Mouse (Mus musculus): Measurements from ENCODE around the gene Usp29.

Gene Usp29

GRCm38 (mm10) chr7:6730241-6730640 lies at the start of gene Usp29, which contains the start of gene Peg3:
TSS of gene Usp29 (plus strand) at chr7:6730578.
TSS of gene Peg3 (minus strand) at chr7:6730431.
- DNase-seq (ENCODE audit: low spot score), result peak; percentile 54

DNA sequence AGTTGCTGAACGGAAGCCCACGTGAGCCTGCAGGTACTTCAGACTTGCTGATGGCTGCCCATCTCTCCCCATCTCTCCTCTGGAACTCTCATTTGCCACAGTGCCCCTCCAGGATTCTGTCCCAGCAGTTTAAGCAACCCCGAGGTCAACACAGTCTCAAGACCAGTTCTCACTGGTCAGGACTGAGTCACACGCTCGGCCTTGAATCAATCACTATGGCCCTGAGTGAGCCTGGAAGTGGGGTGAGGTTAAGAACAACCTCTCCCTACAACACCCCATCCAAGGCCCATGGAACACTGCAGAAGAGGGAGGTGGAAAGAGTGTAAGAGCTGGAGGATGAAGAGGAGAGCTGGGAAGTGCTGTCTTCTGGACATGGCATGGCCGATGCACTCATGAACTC lies 44.9 kb upstream of the Usp29 start:
- no peak for DNase-seq (ENCODE audit: low spot score)

GRCm38 (mm10) chr7:6696241-6697045 lies 33.9 kb upstream of the Usp29 start, which contains the start of gene Zim1:
TSS of gene Zim1 (minus strand) at chr7:6696450.
- DNase-seq (ENCODE audit: low spot score), result no peak

DNA sequence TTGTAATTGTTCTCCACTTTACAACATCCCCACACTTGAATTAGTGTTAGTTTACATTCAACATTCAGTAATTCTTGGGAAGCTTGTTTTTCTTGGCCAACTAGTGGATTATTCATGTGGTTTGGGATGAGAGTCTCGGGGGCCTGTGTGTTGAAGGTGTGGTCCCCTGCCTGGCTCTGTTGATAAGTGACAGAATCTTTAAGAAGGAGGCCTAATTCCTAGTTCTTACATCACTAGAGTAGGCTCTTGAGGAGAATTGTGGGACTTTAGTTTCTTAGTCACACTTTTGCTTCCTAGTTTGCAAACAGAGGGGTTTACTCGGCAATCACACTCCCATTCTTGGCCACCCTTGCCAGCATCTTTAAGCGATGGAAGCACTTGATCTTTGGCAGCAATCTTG lies 31.1 kb upstream of the Usp29 start:
- no peak for DNase-seq (ENCODE audit: low spot score)

DNA sequence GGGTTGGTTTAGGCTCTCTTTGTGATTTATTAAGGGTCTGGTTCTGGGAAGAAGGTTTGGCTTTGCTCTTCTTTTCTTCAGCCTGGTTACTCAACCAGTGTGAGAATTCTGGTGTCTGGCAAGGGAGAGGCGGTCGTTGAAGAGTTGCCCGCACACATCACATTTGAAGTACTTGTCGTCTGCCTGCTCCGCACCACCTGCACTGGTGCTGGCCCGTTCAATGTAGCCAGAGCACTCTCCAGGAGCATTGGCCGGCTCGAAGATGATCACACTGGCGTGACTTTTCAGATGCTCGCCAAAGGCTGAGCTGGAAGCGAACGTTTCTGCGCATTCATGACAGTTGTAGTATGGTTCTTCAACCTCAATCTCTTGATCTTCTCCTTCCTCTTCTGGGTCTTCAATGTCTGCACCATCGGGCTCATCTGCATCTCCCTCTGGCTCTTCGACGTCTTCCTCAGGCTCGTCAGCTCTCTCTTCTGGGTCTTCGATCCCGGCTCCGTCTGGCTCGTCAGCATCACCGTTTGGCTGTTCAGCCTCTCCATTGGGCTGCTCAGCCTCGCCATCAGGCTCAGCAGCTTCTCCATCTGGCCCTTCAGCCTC lies 22.9 kb upstream of the Usp29 start:
- no peak for DNase-seq (ENCODE audit: low spot score)

GRCm38 (mm10) chr7:6708451-6709180 lies 21.8 kb upstream of the Usp29 start:
- no peak for DNase-seq (ENCODE audit: low spot score)

DNA sequence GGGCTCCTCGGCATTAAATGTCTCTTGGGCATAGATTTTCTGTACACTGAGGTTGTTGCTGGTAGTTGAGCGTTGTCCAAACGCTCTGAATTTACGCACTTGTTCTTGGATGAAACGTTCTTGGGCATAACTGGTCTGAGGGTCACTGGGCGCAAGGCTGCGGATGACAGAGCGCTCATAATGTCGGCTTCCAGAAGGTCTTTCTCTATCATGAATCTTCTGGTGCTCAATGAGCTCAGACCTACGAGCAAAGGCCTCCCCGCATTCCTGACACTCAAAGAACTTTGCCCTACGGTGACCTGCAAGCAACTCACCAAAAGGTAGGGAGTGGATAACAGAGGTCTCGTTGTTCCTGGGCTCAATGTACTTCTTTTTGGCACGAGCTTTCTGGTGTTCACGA lies 21.0 kb upstream of the Usp29 start:
- no peak for DNase-seq (ENCODE audit: low spot score)

DNA sequence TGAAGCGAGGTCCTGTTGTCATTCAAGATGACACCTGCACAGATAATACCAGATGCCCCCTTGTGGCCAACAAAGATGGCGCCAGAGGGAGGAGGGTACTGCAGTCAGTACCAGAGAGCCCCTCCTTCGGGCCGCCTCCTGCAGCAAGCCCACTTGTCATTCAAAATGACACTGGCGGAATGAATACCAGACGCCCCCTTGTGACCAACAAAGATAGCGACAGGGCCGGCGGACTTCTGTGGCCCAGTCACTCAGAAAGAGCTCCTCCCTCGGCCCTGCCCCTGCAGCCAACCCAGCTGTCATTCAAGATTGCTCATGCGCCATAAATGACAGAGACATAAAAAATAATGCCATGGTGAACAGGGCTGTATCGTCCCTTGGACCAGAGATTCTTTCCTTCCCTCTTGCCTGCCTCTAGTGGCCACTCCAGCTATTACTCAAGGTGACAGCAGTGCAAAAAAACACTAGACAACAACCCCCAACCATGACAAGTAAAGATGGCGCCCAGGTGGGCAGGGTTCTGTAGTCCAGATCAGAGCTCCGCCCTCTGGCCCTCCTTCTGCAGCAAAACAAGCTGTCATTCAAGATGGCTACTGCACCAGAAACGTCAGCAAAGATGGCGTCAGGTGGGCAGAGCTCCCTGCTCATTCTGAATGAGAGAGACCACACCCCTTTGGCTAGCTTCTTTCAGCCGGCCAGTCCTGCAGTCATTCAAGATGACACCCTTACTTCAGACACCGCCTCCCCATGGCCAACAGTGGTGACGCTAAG lies 2.8 kb upstream of the Usp29 start:
- peak; percentile 91 for DNase-seq (ENCODE audit: low spot score)

- DNase-seq (ENCODE audit: low spot score), result peak; percentile 94
Measured at GRCm38 (mm10) chr7:6728263-6728931, 2.0 kb upstream of the Usp29 start.

DNA sequence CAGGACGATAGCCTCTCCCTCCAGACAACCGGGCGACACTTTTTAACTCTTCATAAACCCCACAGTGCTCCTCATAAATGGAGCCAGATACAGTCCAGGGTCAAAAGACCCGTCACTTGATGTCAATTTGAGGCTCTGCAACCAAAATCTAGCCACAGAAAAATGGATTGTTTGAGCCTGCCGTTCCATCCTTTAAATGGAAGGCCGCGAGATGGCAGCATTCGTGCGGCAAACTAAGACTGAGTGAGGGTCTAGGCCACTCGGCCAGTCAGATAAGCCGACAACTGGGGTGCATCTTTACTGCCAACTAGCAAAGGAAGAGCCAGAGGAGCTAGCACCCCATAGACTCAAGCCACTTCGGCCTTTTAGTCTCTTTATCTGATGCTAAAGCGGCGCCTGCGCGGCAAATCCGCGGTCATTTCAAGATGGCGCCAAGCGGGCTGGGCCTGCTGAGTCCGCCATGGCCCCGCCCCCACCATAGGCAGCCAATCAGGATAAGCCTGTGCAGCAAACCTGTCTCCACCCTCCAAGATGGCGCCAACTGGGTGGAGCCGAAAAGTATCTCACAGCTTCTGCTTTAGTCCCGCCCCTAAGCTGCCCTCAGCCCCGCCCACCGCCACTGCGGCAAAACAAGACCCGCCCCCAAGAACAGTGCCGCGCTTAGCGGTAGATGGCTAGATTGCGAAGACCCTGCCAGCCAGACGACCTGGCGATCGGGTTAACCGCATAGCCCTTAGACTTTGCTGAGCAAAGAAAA lies 1.1 kb upstream of the Usp29 start:
- DNase-seq (ENCODE audit: low spot score), result peak; percentile 95

DNA sequence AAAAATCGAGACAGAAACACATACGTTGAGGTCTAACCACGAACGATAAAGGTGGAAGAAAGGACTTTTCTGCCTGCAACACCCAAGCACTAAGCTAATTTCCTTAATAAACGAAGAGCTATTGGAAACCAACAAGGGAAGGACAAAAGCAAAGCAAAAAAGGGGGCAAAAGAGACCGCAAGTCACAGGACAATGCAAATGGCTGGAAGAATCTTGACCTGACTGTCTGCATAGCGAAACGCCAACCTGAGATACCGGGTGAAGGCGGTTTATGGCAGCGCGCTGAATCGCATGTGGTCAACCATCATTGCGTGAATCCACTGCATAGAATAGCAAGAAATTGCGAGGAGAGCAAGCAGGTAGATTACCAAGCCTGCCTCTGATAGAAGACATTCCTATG lies 423 bp downstream of the Usp29 start:
- no peak for DNase-seq (ENCODE audit: low spot score)

DNA sequence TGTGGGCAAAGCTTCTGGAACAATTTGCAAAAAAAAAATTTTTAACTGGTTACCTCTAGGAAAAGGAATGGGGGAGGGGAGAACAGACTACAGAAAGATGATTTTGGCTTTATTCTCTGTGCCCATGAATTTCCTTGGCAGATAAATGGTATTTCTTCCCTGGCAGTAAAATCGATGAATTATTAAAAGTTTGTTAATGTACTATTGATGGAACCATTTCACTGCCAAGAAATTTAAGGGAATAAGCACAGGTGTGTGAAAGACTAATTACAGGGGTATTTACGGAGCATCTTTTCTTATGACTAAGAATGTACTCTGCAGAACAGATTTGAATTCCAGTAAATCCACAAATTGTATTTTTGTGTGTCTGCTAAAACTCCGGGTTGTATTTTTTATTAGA lies 995 bp downstream of the Usp29 start:
- DNase-seq (ENCODE audit: low spot score), result no peak

DNA sequence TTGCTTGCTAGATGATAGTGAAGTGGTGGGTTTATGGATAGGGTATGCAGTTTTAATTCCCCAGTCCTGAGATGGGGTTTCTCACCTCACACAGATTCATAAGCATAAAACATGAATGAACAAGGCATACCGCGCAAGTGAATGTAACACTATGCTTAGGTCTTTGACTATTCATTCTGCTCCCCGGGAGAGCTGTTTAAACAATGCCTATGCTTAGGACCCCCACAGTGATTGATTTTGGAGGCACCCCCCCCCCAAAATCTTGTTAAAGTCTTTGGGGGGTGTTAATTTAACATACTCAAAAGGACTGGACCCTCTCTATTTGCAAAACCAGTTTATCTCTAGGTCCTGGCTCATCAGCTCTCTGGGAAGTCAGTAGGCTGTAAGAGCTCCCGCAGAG lies 1.6 kb downstream of the Usp29 start:
- no peak for DNase-seq (ENCODE audit: low spot score)

- DNase-seq (ENCODE audit: low spot score), result no peak
Measured at GRCm38 (mm10) chr7:6736060-6736459, 5.7 kb downstream of the Usp29 start.

DNA sequence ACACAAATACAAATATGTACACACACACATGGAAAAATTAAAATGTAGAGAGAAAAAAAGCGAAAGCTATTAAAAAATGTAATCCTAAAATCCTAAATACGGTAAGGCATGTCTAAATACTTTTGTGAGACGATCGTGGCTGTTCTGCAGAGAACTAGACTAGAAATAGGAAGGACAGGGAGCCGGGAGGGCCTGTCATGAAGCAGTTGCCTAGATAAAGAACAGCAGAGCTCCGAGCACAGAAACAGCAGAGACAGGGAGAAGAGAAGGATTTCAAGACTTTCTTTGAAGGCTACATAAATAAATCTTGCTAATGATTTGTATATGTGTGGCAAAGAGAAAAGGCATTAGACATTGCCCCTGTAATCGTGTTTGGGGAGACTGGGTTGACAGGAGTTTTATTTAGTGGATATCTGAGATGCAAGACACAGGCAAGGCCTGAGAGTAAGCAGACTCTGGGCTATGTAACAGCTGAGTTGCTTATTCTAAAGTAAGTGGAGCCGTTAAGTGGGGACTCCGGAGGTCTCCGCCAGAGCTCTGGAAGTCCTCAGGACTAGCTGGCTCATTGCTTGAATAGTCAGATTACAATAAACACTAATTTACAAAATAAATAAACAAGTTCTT lies 14.0 kb downstream of the Usp29 start:
- no peak for DNase-seq (ENCODE audit: low spot score)

GRCm38 (mm10) chr7:6749196-6749595 lies 18.8 kb downstream of the Usp29 start:
- DNase-seq (ENCODE audit: low spot score), result peak; percentile 15

DNA sequence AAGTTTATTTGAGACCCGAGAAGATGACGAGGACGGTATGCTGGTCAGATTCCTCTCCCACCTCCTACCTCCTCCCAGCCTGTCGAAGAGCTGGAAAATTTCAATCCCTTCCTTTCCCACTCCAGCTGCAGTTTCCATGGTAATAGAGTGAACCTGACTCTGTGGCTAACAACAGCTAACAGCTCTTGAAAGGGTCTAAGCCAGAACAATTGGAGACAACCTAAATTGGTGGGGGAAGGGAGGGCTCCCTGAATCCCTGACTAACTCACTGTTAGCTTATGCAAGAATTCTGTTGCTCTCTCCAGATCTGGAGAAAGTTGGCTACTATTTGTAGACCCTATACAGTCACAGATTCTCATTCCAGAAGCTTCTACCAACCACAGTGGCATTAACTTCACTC lies 23.1 kb downstream of the Usp29 start:
- no peak for DNase-seq (ENCODE audit: low spot score)

- no peak for DNase-seq (ENCODE audit: low spot score)
Measured at GRCm38 (mm10) chr7:6756777-6757291, 26.5 kb downstream of the Usp29 start.

DNA sequence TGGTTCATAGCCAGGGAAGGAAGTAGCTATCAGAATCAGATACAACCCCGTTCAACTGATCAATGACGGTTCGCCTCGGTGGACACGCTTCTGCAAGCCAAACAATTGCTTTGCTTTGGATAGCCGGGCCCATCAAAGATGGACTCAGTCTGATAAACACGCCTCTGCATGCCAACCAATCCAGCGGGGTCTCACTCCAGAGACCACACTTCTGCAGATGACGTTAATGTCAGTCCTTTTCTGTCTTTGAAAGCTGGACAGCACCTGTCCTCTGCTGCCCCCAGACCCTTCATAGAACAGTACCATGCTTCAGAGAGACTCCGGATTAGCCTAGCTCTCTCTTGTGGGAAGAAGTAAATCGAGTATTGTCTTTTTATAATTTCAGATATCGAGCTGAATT lies 29.3 kb downstream of the Usp29 start:
- no peak for DNase-seq (ENCODE audit: low spot score)

DNA sequence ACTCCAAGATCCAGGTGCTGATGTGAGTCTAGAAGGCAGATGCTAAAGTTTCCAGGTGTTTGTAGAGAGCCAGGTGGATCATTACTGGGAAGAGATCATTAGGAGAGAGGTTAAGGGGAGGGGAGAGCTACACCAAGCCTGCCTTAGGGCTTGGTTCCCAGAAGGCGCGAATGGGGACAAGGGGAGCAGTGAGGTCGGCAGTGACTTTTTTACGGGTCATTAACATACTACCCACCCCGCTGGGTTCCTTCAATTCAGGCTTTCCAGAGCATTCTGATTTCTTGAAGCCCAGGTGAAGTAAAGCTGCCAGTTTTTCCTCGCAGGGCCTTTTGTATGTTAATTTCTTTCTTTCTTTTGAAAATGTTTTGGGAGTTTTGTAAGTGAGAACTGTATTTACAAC lies 29.8 kb downstream of the Usp29 start:
- DNase-seq (ENCODE audit: low spot score), result no peak
